In the genomic region with DNA sequence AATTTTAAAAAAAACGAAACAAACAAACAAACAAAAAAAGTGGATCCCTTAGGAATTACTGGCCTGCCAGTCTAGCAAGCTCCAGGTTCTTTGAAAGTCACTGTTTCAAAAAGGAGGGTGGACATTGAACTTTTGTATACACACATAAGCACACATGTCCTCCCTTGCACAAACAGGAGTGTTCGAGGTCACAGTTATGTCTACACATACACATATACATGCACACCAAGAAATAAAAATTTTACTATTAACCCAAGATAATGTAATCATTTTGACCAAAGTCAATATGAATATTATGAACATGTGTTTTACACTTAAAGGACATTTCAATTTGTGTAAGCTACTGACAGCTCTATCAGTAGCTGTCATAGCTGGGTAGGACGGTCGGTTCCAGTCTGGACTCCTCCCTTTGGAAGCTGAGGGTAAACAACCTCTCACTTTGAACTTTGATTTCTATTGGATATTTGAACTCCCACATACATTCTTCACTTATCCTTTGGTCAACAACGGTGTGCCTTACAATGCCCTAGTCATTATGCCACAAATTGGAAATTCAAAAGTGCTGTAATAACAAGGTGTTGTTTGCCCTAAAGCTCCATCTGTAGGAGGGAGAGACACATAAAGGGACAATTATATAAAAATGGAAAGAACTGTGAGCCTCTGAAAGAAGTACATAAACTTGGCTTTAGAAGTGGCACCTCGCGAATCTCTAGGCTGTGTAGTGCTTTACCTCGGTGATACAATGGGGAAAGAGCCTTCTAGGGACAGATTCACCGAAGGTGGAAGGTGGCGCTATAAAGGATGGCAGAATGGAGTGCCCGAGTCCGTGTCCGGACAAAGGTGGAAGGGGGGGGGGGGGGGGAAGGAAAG, we compare ENCODE assay signal across 10 mouse cellular contexts. TPM values are rescaled to one million over a fixed set of nuclear protein-coding genes. Genes with fewer than 3 reads are reported as not detected.
DNase-seq lines count a peak whose midpoint lies in the region; ATAC-seq and TF ChIP-seq lines count a peak whose summit lies in the region.
"Had no signal": no experiment of that assay in that cellular context is flagged by ENCODE, and none has a peak within 500 bp of the region (broad histone marks: within the 10 kb centered on the region; RNA-seq: fewer than 3 reads in every experiment).

No protein-coding gene starts in this region.

- H3K27me3 ChIP-seq in erythroblast, embryonic 14.5 days (ENCODE audit: control insufficient read depth), result no peaks in the 10 kb centered on the region
- H3K27me3 ChIP-seq in midbrain, embryonic 12.5 days, result no peaks in the 10 kb centered on the region

- H3K36me3 ChIP-seq in erythroblast, embryonic 14.5 days (ENCODE audit: control insufficient read depth), result peaks cover 19% of the 10 kb centered on the region
- H3K36me3 ChIP-seq in midbrain, embryonic 12.5 days, result peaks cover 7% of the 10 kb centered on the region

- no peaks in the 10 kb centered on the region for H3K9me3 ChIP-seq in erythroblast, embryonic 14.5 days (ENCODE audit: control insufficient read depth, low read length)
- H3K9me3 ChIP-seq in midbrain, embryonic 12.5 days, result no peaks in the 10 kb centered on the region

- DNase-seq in brain, embryonic 14.5 days (ENCODE audit: low read depth), result peak; percentile 23
- peak; percentile 25 for DNase-seq in induced T-regulatory cell, adult 2 months (ENCODE audit: low read depth)
- DNase-seq in adipocyte (ENCODE audit: low spot score), result no peak
- no peak for DNase-seq in left cerebral cortex, postnatal 10 days (ENCODE audit: extremely low spot score in 1 of 2, low spot score in 2 of 2)

- peak overlapping the region; percentile 85 for H3K4me3 ChIP-seq in erythroblast, embryonic 14.5 days (replicated peaks)
- H3K4me3 ChIP-seq in midbrain, embryonic 12.5 days, result peak overlapping the region; percentile 90

- peaks cover 45% of the 10 kb centered on the region for H3K4me1 ChIP-seq in erythroblast, embryonic 14.5 days (ENCODE audit: control insufficient read depth)
- peaks cover 33% of the 10 kb centered on the region for H3K4me1 ChIP-seq in midbrain, embryonic 12.5 days

- no peak for ATAC-seq in erythroblast, adult 5-6 weeks (replicated peaks; ENCODE audit: low FRiP score, poor library complexity, severe bottlenecking)
- no peak for ATAC-seq in midbrain, embryonic 12.5 days (ENCODE audit: low FRiP score, low read depth)
- ATAC-seq in frontal cortex, adult (ENCODE audit: low TSS enrichment), result no peak

- no peak overlapping the region for H3K9ac ChIP-seq in midbrain, embryonic 12.5 days (replicated peaks)

- intact Hi-C loops in left cerebral cortex, postnatal 10 days (cut with DNase I), result no loop called here

- no peak for TF ChIP-seq POLR2A in brain, embryonic 14.5 days (IDR thresholded peaks at IDR 0.05; ENCODE audit: borderline replicate concordance, extremely low read depth, insufficient read depth, insufficient read length, poor library complexity, severe bottlenecking)

- WGBS in midbrain, embryonic 12.5 days, result 29% methylated on average over 13 of the region's 13 CpGs

- TF ChIP-seq CTCF in brain, embryonic 14.5 days (IDR thresholded peaks at IDR 0.05; ENCODE audit: borderline replicate concordance, extremely low read depth, insufficient read depth, insufficient read length), result no peak

- peak overlapping the region; percentile 87 for H3K4me2 ChIP-seq in midbrain, embryonic 12.5 days (replicated peaks)

- H3K27ac ChIP-seq in midbrain, embryonic 12.5 days (replicated peaks), result peak overlapping the region; percentile 88

RNA-seq across cellular contexts. Expression of gene Dhcr24, which starts 1.3 kb away (rescaled TPM):
- 0.74 and 0.81 TPM in 2 replicates for polyA plus RNA-seq in erythroblast, embryonic 14.5 days (2012)
- total RNA-seq in erythroblast, adult 5-6 weeks (2015; ENCODE audit: low replicate concordance), result 2.3 and 4.4 TPM in 2 replicates
- total RNA-seq in erythroblast, adult 5-6 weeks (2017; ENCODE audit: low replicate concordance), result 1.5 and 1.7 TPM in 2 replicates
- polyA plus RNA-seq in brain, embryonic 14.5 days (2012; rRNA removed), result 73.8 and 89.2 TPM in 2 replicates
- 6.7 and 7.7 TPM in 2 replicates for polyA plus RNA-seq in midbrain, embryonic 12.5 days (2016; fragmentation: Nextera tagmentation; extraction: Ambion mirVana)
- 100 to 1,000 TPM; 133 to 143 TPM for total RNA-seq in left cerebral cortex, postnatal 10 days (2021)

RNA-seq across cellular contexts. Expression of gene Lexm, which starts 57.5 kb away (rescaled TPM):
- not detected in 2 replicates for polyA plus RNA-seq in erythroblast, embryonic 14.5 days (2012)
- not detected in 2 replicates for total RNA-seq in erythroblast, adult 5-6 weeks (2015; ENCODE audit: low replicate concordance)
- total RNA-seq in erythroblast, adult 5-6 weeks (2017; ENCODE audit: low replicate concordance), result not detected in 2 replicates
- 0.05 TPM in 1 of 2 replicates, not detected in the other for polyA plus RNA-seq in brain, embryonic 14.5 days (2012; rRNA removed)
- 0.27 and 0.79 TPM in 2 replicates for polyA plus RNA-seq in midbrain, embryonic 12.5 days (2016; fragmentation: Nextera tagmentation; extraction: Ambion mirVana)
- under 1 TPM in 1 of 2 experiments, not detected in 1; 0.21 TPM for total RNA-seq in left cerebral cortex, postnatal 10 days (2021)
- total RNA-seq: gastrocnemius, postnatal 4 days; neutrophil, adult 5-6 weeks had no signal

Comparison
In these comparisons a context has a peak if more than half of its experiments do, and no peak if none do; other contexts are left out.
1. DNase-seq: peak in brain, embryonic 14.5 days (single experiment) and induced T-regulatory cell, adult 2 months (single experiment); none in adipocyte (single experiment) and left cerebral cortex, postnatal 10 days (0 of 2).